Mouse (Mus musculus) myocyte (in vitro differentiated cells): ENCODE results near the gene Fam221a. TPM values are rescaled to one million over a fixed set of nuclear protein-coding genes. Genes with fewer than 3 reads are reported as not detected.

Experiments
- H3K27me3 ChIP-seq: one replicate; pipeline ENCODE4 v1.6.1; 2011; ENCODE audit not compliant: control insufficient read depth, insufficient read depth, insufficient read length
- H3K36me3 ChIP-seq: one replicate; pipeline ENCODE4 v1.6.1; 2011; ENCODE audit not compliant: control insufficient read depth, insufficient read depth
- H3K4me2 ChIP-seq: one replicate; pipeline ENCODE4 v1.6.1; 2011; ENCODE audit warnings: low read depth, control low read depth
- H3K4me3 ChIP-seq: one replicate; pipeline ENCODE4 v1.5.1; 2011; ENCODE audit warnings: mild to moderate bottlenecking, control low read depth, moderate library complexity
- H3K79me2 ChIP-seq: one replicate; pipeline ENCODE4 v1.6.1; 2011; ENCODE audit not compliant: control insufficient read depth, insufficient read depth
- H3ac ChIP-seq: one replicate; pipeline ENCODE4 v1.6.1; 2011; ENCODE audit not compliant: control insufficient read depth, insufficient read length
- CEBPB ChIP-seq: IDR thresholded peaks from 2 replicates; pipeline ENCODE4 v1.6.1; 2011; ENCODE audit warnings: mild to moderate bottlenecking, moderate library complexity; ENCODE audit not compliant: poor library complexity, insufficient read depth, severe bottlenecking
- E2F4 ChIP-seq: IDR thresholded peaks from one replicate; pipeline ENCODE4 v1.6.1; 2011; ENCODE audit warnings: mild to moderate bottlenecking, control low read depth, moderate library complexity; ENCODE audit not compliant: insufficient read depth
- MAX ChIP-seq: IDR thresholded peaks from one replicate; pipeline ENCODE4 v1.6.1; 2011; ENCODE audit warnings: low read depth, mild to moderate bottlenecking, control low read depth
- MYOD1 ChIP-seq, 3 experiments: IDR thresholded peaks; one replicate each; pipeline ENCODE4 v1.6.1; 2011; ENCODE audit warnings: control low read depth in 2 of 3, low read depth in 2 of 3, mild to moderate bottlenecking in 2 of 3, moderate library complexity in 1 of 3; ENCODE audit not compliant: insufficient read length in 2 of 3, control insufficient read depth in 1 of 3
- MYOG ChIP-seq, 3 experiments: IDR thresholded peaks; one replicate each; pipeline ENCODE4 v1.6.1; 2011; ENCODE audit warnings: control low read depth in 2 of 3, low read depth in 2 of 3, mild to moderate bottlenecking in 2 of 3; ENCODE audit not compliant: insufficient read length in 2 of 3, control insufficient read depth in 1 of 3, insufficient read depth in 1 of 3
- POLR2A ChIP-seq: IDR thresholded peaks from one replicate; pipeline ENCODE4 v1.6.1; 2011; ENCODE audit warnings: low read depth, mild to moderate bottlenecking, control low read depth, moderate library complexity; ENCODE audit not compliant: insufficient read length
- POLR2AphosphoS2 ChIP-seq: IDR thresholded peaks from one replicate; pipeline ENCODE4 v1.6.1; 2011; ENCODE audit warnings: low read depth, control low read depth; ENCODE audit not compliant: insufficient read length
- REST ChIP-seq: IDR thresholded peaks from one replicate; pipeline ENCODE4 v1.6.1; 2011; ENCODE audit warnings: mild to moderate bottlenecking, control low read depth, moderate library complexity; ENCODE audit not compliant: insufficient read depth, insufficient read length
- SRF ChIP-seq: IDR thresholded peaks from one replicate; pipeline ENCODE4 v1.6.1; 2011; ENCODE audit warnings: low read depth; ENCODE audit not compliant: control insufficient read depth, insufficient read length
- TCF12 ChIP-seq: IDR thresholded peaks from one replicate; pipeline ENCODE4 v1.6.1; 2011; ENCODE audit warnings: mild to moderate bottlenecking, control low read depth; ENCODE audit not compliant: poor library complexity, insufficient read depth, severe bottlenecking
- TCF3 ChIP-seq: IDR thresholded peaks from one replicate; pipeline ENCODE4 v1.6.1; 2011; ENCODE audit warnings: low read depth, control low read depth; ENCODE audit not compliant: insufficient read length
- USF1 ChIP-seq: IDR thresholded peaks from one replicate; pipeline ENCODE4 v1.6.1; 2011; ENCODE audit warnings: low read depth, mild to moderate bottlenecking, control low read depth, moderate library complexity
- polyA plus RNA-seq: library from polyadenylated mRNA; unstranded; fragments of >200 nt; fragmentation: generic; extraction: Trizol; gene quantifications from one replicate; pipeline ENCODE4 v1.2.1, GENCODE M21; 2012; ENCODE audit warnings: missing spikeins

Fam221a gene
- polyA plus RNA-seq, 1 experiment: 0.85 TPM

GRCm38 (mm10) chr6:49322056-49322455 is 45.5 kb upstream of the Fam221a start:
- TF ChIP-seq SRF (no peak), E2F4 (no peak), REST (no peak)
- H3K27me3 ChIP-seq: peaks cover 1% of the 10 kb centered on the region
- no peak overlapping the region for H3ac ChIP-seq
- H3K4me3 ChIP-seq: no peak overlapping the region
- no peak overlapping the region for H3K4me2 ChIP-seq
- H3K36me3 ChIP-seq: no peaks in the 10 kb centered on the region
- no peaks in the 10 kb centered on the region for H3K79me2 ChIP-seq

DNA sequence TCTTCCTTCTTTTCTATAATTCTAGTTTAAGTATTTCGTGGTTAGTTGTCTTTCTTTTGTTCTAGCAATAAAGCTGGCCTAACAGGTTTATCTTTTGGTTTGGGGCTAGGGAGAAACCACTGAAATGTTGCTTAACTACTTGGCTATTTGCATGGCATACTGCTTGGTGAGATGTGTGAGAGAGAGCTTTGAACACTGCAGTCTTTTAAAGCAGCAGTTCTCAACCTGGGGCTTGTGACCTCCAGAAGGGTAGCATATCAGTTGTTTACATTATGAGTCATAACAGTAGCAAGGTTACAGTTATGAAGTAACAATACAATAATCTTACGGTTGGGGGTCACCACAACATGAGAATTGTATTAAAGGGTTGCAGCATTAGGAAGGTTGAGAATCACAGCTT is 44.6 kb upstream of the Fam221a start:
- Histone ChIP-seq H3K79me2 (no peaks in the 10 kb centered on the region), H3K4me2 (no peak overlapping the region), H3K4me3 (no peak overlapping the region), H3K36me3 (no peaks in the 10 kb centered on the region), H3K27me3 (no peaks in the 10 kb centered on the region), H3ac (no peak overlapping the region)
- TF ChIP-seq CEBPB (no peak), POLR2AphosphoS2 (no peak)

DNA sequence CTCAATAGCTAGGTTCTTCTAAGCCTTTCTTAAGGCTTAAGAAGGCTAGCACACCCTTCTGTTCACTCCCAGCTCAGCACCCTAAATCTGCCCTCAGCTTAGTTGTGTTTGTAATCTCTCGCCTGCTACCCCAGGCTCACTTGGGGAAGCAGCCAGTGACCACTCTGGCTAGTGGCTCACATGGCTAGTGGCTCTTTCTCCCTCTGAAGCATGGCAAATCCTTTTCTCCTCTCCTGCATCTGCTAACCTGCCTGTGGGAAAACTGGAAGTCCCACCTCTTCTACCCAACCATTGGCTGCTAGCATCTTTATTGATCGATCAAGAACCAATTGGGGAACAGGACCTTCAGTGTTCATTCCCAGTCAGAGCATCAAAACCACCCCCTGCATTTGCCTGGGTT is 43.0 kb upstream of the Fam221a start:
- no peaks in the 10 kb centered on the region for H3K36me3 ChIP-seq
- no peak for TF ChIP-seq MAX
- no peak for TF ChIP-seq MYOD1 (IDR thresholded peaks at IDR 0.05; ENCODE audit: control insufficient read depth in 1 of 3, insufficient read length in 2 of 3, low read depth in 2 of 3)
- TF ChIP-seq POLR2A: no peak
- TF ChIP-seq CEBPB: no peak
- no peak for TF ChIP-seq E2F4
- no peak for TF ChIP-seq SRF

GRCm38 (mm10) chr6:49325294-49325693 is 42.2 kb upstream of the Fam221a start:
- TF ChIP-seq TCF12: no peak
- no peak for TF ChIP-seq MYOD1 (IDR thresholded peaks at IDR 0.05; ENCODE audit: control insufficient read depth in 1 of 3, insufficient read length in 2 of 3, low read depth in 2 of 3)
- no peak for TF ChIP-seq MAX
- no peak for TF ChIP-seq CEBPB
- no peak for TF ChIP-seq TCF3
- no peak for TF ChIP-seq MYOG (IDR thresholded peaks at IDR 0.05; ENCODE audit: control insufficient read depth in 1 of 3, insufficient read depth in 1 of 3, insufficient read length in 2 of 3, low read depth in 2 of 3)
- no peak for TF ChIP-seq POLR2AphosphoS2
- no peak for TF ChIP-seq USF1
- TF ChIP-seq SRF: no peak
- TF ChIP-seq REST: no peak
- no peak for TF ChIP-seq POLR2A
- TF ChIP-seq E2F4: no peak
- Histone ChIP-seq H3K79me2 (no peaks in the 10 kb centered on the region), H3ac (no peak overlapping the region), H3K27me3 (no peaks in the 10 kb centered on the region), H3K4me3 (no peak overlapping the region), H3K4me2 (no peak overlapping the region), H3K36me3 (no peaks in the 10 kb centered on the region)

More for the DNA sequence above, 43.0 kb upstream of the Fam221a start:
- H3K4me3 ChIP-seq: no peak overlapping the region
- H3K79me2 ChIP-seq: no peaks in the 10 kb centered on the region
- no peaks in the 10 kb centered on the region for H3K27me3 ChIP-seq
- no peak overlapping the region for H3ac ChIP-seq
- H3K4me2 ChIP-seq: no peak overlapping the region

DNA sequence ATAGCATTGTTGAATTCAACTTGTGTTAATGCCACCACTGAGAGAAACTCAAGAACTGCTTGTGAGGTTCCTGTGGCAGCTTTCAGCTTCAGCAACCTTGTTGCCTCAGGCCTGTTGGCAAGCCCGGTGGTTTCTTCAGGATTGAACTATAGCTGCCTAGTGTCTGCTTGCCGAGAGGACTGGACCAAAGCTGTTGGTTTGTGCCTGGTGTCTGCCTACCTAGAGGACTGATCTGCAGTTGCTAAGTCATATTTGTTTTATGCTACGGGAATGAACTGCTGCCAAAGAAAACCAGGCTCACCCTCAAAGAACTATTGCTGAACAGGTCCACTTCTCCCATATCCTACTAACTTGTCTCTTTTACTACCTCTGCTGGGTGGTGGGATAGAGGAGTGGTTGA is 40.7 kb upstream of the Fam221a start:
- Histone ChIP-seq H3K27me3 (no peaks in the 10 kb centered on the region), H3K4me3 (no peak overlapping the region), H3K36me3 (no peaks in the 10 kb centered on the region), H3K4me2 (no peak overlapping the region), H3ac (no peak overlapping the region), H3K79me2 (no peaks in the 10 kb centered on the region)
- no peak for TF ChIP-seq E2F4
- TF ChIP-seq MYOD1 (IDR thresholded peaks at IDR 0.05; ENCODE audit: control insufficient read depth in 1 of 3, insufficient read length in 2 of 3, low read depth in 2 of 3): no peak
- no peak for TF ChIP-seq TCF3
- TF ChIP-seq CEBPB: no peak
- no peak for TF ChIP-seq REST
- no peak for TF ChIP-seq MAX
- no peak for TF ChIP-seq MYOG (IDR thresholded peaks at IDR 0.05; ENCODE audit: control insufficient read depth in 1 of 3, insufficient read depth in 1 of 3, insufficient read length in 2 of 3, low read depth in 2 of 3)
- no peak for TF ChIP-seq TCF12
- TF ChIP-seq USF1: no peak
- no peak for TF ChIP-seq POLR2AphosphoS2
- TF ChIP-seq POLR2A: no peak
- no peak for TF ChIP-seq SRF
